Mouse (Mus musculus): ENCODE data around the gene Fam161a. TPM values are rescaled to one million over a fixed set of nuclear protein-coding genes. Genes with fewer than 3 reads are reported as not detected.
"Not testable (repeated sequence)": the region's sequence is repeated elsewhere in the genome, so short reads cannot be mapped to it uniquely, and the experiment has no call there.

Fam161a gene
- total RNA-seq, 1 experiment from 2014 or later = 4.2 TPM

DNA sequence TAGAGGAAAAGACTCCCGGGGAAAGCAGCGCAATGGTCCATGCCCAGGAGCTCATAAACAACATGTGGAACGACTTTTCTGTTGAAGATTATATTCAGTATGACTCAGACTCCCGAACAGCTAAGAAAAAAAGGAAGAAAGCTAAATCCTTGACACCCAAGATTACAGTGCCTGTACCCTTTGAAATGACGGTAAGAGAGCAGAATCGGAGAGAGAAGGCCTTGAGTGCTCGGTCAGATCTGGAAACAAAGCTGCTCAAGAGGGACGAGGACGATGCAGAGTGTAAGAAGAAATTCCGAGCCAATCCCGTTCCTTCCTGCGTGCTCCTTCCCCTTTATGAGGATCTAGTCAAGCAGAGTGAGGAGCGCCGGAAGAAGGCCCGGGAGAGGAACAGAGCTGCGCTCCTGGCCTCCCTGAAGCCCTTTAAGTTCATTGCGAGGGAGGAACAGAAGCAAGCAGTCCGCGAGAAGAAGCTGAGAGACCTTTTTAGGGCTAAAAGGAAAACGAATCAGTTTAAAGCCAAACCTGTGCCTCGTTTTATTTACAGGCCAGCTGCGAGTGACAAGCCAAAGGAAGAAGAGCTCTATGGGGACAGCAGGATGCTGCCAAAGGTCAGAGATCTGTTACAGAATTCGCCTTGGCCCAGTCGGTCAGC, 12.9 kb downstream of the Fam161a start:
- no peak for ATAC-seq (replicated peaks in 1 of 2; ENCODE audit: insufficient read depth in 1 of 2, low FRiP score in 2 of 2, low TSS enrichment in 1 of 2, low read depth in 1 of 2, poor library complexity in 2 of 2, severe bottlenecking in 2 of 2)

DNA sequence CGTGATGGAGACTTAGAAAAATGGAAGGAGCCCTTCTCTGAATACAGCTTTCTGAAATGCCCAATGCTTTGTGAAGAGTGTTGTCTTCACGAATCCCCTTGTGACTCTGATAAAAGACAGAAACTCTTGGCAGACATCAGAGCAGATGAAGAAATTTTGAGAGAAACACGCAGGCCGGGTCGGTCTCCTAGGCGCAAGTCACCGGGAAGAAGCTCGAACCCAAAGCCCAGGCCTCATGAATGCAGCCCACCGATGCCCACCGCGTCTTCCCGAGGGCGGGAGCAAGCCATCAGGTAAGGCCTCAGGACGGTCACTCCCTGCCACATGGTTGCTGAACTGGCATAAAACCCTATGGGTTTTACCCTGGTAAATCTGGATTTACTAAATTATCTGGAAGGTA, 13.5 kb downstream of the Fam161a start:
- no peak for ATAC-seq (replicated peaks in 1 of 2; ENCODE audit: insufficient read depth in 1 of 2, low FRiP score in 2 of 2, low TSS enrichment in 1 of 2, low read depth in 1 of 2, poor library complexity in 2 of 2, severe bottlenecking in 2 of 2)

GRCm38 (mm10) chr11:23023155-23023554, 15.8 kb downstream of the Fam161a start:
- no peak for ATAC-seq (replicated peaks in 1 of 2; ENCODE audit: insufficient read depth in 1 of 2, low FRiP score in 2 of 2, low TSS enrichment in 1 of 2, low read depth in 1 of 2, poor library complexity in 2 of 2, severe bottlenecking in 2 of 2)

- peak; percentile 39 to 56 for ATAC-seq (replicated peaks in 1 of 2; ENCODE audit: insufficient read depth in 1 of 2, low FRiP score in 2 of 2, low TSS enrichment in 1 of 2, low read depth in 1 of 2, poor library complexity in 2 of 2, severe bottlenecking in 2 of 2)
Observed at GRCm38 (mm10) chr11:23024169-23024568, 16.8 kb downstream of the Fam161a start.

DNA sequence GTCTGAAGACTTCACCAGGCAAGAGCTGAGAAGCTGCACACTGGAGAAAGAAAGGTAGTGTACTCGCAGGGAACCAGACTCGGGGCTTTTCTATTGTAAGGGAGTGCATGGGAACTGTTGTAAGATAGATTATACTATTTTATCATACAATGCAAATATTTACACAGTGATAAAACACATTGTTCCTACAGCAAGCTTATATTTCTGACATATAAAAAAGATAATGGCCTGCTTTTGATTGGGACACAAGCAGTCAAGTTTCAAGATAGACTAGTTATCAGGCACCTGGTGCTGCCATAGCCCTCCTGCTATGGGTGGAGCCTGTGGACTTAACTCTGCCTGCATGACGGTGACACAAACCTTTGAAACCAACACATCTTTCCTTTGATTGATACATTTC, 21.6 kb downstream of the Fam161a start:
- ATAC-seq (replicated peaks in 1 of 2; ENCODE audit: insufficient read depth in 1 of 2, low FRiP score in 2 of 2, low TSS enrichment in 1 of 2, low read depth in 1 of 2, poor library complexity in 2 of 2, severe bottlenecking in 2 of 2) = no peak

DNA sequence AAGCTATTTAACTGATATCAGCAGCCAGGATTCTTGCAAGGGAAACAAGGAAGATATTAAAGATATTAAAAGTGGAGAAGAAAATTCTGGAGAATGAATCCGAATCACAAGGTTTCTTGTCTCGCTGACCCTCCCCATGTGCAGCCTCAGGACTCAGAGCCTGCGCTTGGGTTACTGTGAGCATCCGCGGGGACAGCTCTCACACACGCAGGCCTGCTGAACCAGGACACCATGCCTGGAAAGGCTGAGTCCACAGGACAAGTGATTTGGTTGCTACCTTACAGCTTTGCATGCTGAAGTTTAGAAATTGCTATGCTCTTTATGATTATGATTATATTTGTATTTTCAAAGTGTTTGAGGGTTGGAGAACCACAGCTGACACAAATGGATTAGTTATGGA, 22.1 kb downstream of the Fam161a start:
- no peak for ATAC-seq (replicated peaks in 1 of 2; ENCODE audit: insufficient read depth in 1 of 2, low FRiP score in 2 of 2, low TSS enrichment in 1 of 2, low read depth in 1 of 2, poor library complexity in 2 of 2, severe bottlenecking in 2 of 2)

DNA sequence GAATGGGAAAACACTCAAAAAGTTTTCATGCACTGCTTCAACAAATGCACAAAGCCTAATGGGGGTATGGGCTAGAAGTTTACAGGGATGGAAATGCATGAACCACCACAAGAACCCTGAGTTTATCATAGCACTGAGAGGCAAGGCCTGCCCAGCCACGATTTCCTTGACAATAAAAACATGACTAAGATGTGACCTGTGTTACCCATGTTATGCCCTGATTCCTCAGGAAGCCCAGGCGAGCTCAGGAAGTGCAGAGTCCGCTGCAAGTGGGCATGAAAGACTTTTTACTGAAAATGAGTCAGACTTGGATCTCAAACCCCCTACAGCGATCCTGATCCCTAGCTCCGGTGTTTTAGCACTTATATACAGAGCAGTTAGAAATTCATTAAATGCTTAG, 39.9 kb downstream of the Fam161a start:
- no peak for ATAC-seq (replicated peaks in 1 of 2; ENCODE audit: insufficient read depth in 1 of 2, low FRiP score in 2 of 2, low TSS enrichment in 1 of 2, low read depth in 1 of 2, poor library complexity in 2 of 2, severe bottlenecking in 2 of 2)

DNA sequence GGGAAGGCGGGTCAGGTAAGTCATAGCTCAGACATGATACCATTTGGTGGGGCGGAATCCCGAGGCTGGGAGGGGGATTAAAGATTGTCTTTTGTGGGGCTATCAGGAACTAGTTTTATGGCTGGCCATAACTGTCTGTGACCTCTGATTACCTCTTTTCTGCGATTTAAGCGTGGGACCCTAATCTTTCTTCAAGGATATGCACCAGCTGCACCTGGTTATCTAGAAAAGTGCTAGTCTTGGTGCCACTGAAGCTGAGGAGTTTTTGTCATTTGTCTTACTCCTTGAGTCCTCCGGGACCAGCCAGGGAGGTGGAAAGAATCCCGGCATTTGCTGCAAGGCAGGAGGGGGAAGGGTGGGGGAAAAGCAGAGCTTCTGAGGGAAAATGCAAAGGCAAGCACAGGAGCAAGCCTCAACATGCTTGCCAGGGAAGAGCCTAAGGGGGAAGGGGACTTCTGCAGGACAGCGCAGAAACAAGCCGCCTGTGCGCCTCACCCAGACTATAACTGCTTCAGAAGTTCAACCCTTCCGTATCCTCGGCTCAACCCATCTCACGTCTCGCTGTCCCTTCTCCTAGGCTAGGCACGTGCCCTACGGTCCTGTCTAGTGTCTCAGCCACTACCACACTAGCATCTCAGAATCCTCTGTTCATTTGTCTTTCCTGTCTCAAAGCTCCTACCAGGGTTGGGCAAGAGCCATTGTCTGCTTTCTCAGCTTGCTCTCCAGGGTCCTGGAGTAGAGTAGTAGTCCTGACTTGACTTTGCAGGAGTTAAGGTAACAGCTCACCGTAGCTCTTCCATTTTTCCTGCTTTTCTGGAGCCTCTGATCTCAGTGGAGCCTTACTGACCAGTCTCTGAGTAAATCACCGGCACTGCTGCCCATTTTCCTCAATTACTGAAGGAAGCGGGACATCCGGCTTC, 40.6 kb downstream of the Fam161a start:
- ATAC-seq (replicated peaks in 1 of 2; ENCODE audit: insufficient read depth in 1 of 2, low FRiP score in 2 of 2, low TSS enrichment in 1 of 2, low read depth in 1 of 2, poor library complexity in 2 of 2, severe bottlenecking in 2 of 2) = peak; percentile 39 to 53; a peak in 3 of 4 replicates

GRCm38 (mm10) chr11:23049642-23050041, 42.3 kb downstream of the Fam161a start:
- no peak for ATAC-seq (replicated peaks in 1 of 2; ENCODE audit: insufficient read depth in 1 of 2, low FRiP score in 2 of 2, low TSS enrichment in 1 of 2, low read depth in 1 of 2, poor library complexity in 2 of 2, severe bottlenecking in 2 of 2)

GRCm38 (mm10) chr11:23052353-23052752, 45.0 kb downstream of the Fam161a start:
- ATAC-seq (replicated peaks in 1 of 2; ENCODE audit: insufficient read depth in 1 of 2, low FRiP score in 2 of 2, low TSS enrichment in 1 of 2, low read depth in 1 of 2, poor library complexity in 2 of 2, severe bottlenecking in 2 of 2) = no peak

GRCm38 (mm10) chr11:23063153-23063552, 55.8 kb downstream of the Fam161a start:
- no peak; a peak in 1 of 4 replicates for ATAC-seq (replicated peaks in 1 of 2; ENCODE audit: insufficient read depth in 1 of 2, low FRiP score in 2 of 2, low TSS enrichment in 1 of 2, low read depth in 1 of 2, poor library complexity in 2 of 2, severe bottlenecking in 2 of 2)

- ATAC-seq (replicated peaks in 1 of 2; ENCODE audit: insufficient read depth in 1 of 2, low FRiP score in 2 of 2, low TSS enrichment in 1 of 2, low read depth in 1 of 2, poor library complexity in 2 of 2, severe bottlenecking in 2 of 2) = no peak
Observed at GRCm38 (mm10) chr11:23063857-23064256, 56.5 kb downstream of the Fam161a start.

DNA sequence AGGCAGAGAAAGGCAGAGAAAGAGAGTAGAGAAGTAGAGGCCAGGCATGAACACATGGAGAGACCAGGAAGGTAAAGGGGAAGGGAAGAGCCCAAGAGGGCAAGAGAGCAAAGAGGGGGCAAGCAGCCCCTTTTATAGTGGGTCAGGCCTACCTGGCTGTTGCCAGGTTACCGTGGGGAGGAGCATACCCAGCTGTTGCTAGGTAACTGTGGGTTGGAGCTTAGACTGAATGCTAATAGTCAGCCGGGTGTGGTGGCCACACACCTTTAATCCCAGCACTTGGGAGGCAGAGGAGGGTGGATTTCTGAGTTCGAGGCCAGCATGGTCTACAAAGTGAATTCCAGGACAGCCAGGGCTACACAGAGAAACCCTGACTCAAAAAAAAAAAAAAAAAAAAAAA, 56.9 kb downstream of the Fam161a start:
- not testable (repeated sequence) for ATAC-seq (replicated peaks in 1 of 2; ENCODE audit: insufficient read depth in 1 of 2, low FRiP score in 2 of 2, low TSS enrichment in 1 of 2, low read depth in 1 of 2, poor library complexity in 2 of 2, severe bottlenecking in 2 of 2)

DNA sequence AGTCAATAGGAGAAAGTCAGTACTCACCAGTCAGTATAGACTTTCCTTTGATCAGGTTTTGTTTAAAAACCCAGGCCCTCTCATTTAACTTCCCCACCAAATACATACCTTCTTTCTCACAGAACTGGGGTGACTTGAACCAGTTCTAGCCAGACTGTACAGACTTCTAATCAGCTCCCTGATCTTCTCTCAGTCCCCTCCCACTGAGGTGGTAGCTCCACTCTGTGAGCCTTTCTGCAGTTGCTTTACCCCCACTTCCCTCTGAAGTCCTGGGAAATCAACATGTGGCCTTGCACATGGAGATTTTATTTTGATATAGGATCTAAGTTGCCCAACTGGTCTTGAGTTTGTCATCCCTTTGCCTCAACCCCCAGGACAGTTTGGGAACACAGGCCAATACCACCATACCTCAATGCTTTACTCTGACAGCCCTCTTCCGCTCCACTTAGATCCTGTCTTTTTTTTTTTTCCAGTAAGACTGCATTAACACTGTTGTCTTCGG, 57.9 kb downstream of the Fam161a start:
- no peak for ATAC-seq (replicated peaks in 1 of 2; ENCODE audit: insufficient read depth in 1 of 2, low FRiP score in 2 of 2, low TSS enrichment in 1 of 2, low read depth in 1 of 2, poor library complexity in 2 of 2, severe bottlenecking in 2 of 2)

- ATAC-seq (replicated peaks in 1 of 2; ENCODE audit: insufficient read depth in 1 of 2, low FRiP score in 2 of 2, low TSS enrichment in 1 of 2, low read depth in 1 of 2, poor library complexity in 2 of 2, severe bottlenecking in 2 of 2) = peak; percentile 98
Observed at GRCm38 (mm10) chr11:23067395-23068136, 60.2 kb downstream of the Fam161a start.

DNA sequence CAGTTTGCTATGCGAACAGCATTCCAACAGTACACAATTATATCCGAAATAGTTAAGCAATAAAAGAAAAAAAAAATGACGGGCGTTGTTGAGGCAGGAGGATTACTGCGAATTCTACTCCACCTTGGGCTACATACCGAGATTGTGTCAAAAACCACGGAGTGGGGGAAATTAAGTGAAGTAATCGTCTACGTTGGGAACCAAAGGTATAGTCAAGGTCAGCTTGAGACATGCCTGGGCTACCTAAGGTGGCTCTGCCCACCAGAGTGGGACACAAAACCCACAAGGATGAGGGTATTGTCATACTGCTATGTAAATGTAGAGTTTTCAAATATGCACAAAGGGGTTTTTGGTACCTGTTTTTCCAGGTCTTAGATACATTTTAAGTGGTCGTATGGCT, 60.9 kb downstream of the Fam161a start:
- no peak for ATAC-seq (replicated peaks in 1 of 2; ENCODE audit: insufficient read depth in 1 of 2, low FRiP score in 2 of 2, low TSS enrichment in 1 of 2, low read depth in 1 of 2, poor library complexity in 2 of 2, severe bottlenecking in 2 of 2)

DNA sequence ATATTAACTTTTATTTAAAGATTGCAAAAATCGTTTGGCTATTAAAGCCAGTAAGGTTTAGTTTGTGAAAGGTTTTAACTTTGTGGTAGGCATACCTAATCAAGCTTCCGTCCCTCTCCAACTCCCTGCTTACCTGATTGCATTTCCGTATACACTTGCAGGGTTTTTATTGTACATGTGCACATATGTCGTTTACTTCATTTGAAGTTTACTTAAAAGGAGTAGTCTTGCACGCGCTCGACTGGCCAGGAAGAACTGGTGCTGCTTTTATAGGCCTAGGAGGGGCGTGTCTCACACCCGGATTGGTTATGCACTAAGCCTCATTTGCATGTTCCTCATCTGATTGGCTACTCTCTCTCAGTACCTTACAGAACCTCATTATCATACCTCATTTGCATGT, 61.7 kb downstream of the Fam161a start:
- ATAC-seq (replicated peaks in 1 of 2; ENCODE audit: insufficient read depth in 1 of 2, low FRiP score in 2 of 2, low TSS enrichment in 1 of 2, low read depth in 1 of 2, poor library complexity in 2 of 2, severe bottlenecking in 2 of 2) = not testable (repeated sequence)

- ATAC-seq (replicated peaks in 1 of 2; ENCODE audit: insufficient read depth in 1 of 2, low FRiP score in 2 of 2, low TSS enrichment in 1 of 2, low read depth in 1 of 2, poor library complexity in 2 of 2, severe bottlenecking in 2 of 2) = no peak
Observed at GRCm38 (mm10) chr11:23074841-23075240, 67.5 kb downstream of the Fam161a start.
